Mouse (Mus musculus): ENCODE data around the gene Ccdc190.

The Ccdc190 gene

GRCm38 (mm10) chr1:169928454-169928971, at the start of gene Ccdc190:
Ccdc190 (plus strand) TSS chr1:169928648.
- no peak for DNase-seq

DNA sequence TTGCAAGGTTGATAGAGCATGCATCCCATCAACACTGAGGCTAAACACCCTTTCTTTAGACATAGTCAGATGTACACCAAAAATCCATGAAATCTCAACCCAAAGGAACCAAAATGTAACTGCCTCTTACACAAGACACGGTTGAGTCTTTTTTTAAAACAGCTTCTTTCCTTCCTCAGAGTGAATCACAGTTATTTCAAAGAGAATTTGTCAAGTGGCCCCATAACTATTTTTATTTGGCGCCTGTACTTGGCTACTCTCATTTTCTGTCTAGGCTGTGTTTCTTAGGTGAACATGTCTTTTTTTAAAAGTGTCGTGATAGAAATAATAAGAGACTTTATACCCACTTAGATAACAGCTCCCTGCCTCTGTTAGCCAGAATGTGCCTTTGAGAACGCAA, 49.4 kb upstream of the Ccdc190 start:
- no peak for DNase-seq

- DNase-seq: no peak
Measured at GRCm38 (mm10) chr1:169880181-169880580, 48.3 kb upstream of the Ccdc190 start.

DNA sequence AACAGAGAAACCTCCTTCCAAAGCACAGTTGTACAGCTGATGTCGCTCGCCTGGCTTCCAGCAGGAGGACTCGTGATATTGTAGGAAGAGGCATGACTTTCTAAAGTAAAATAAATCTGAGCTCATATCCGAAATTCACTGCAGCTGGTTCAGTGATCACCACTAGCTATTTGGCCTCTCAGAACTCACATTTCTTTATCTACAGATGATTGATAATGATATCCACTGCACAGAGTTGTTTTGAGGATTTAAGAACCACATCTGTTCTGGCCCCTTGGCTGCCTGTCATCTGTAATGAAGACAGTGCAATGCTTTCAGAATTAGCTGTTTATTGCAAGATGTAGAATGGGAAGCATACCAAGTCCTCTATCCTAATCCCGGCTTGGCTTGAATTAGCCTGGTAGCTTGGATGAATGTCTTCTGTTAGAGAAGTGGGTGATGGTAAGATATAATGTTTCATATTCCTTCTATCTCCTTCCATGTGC, 45.3 kb upstream of the Ccdc190 start:
- peak; percentile 38 for DNase-seq

DNA sequence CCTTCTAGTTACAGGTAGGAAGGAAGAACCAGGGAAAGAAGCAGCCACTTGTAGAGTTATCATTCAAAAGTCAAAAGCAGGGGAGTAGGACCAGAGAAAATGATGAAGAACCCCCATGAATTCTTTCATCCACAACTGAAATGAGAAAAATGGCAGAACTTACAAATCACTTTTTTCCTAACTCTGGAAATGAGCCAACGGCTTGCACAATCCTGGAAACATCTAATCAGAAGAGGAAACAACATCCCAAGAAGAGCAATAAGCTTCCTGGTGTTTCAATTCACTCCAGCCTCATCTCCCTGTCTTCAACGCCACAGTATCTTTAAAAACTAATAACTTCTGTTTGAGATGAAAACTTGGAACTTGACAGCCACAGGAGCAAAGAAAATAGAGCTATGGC, 39.2 kb upstream of the Ccdc190 start:
- no peak for DNase-seq

DNA sequence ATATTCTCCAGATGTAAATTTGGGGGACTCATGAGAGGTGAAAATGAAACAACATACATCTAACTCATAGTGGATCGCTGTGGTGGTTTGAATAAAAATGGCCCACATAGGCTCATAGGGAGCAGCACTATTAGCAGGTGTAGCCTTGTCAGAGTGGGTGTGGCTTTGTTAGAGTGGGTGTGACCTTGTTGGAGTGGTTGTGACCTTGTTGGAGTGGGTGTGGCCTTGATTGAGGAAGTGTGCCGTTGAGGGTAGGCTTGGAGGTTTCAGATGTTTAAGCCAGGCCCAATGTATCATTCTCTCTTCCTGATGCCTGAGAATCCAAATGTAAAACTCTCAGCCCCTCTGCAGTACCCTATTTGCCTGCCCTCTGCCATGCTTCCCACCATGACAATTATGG, 34.5 kb upstream of the Ccdc190 start:
- DNase-seq: no peak

- no peak for DNase-seq
Measured at GRCm38 (mm10) chr1:169895686-169896085, 32.8 kb upstream of the Ccdc190 start.

DNA sequence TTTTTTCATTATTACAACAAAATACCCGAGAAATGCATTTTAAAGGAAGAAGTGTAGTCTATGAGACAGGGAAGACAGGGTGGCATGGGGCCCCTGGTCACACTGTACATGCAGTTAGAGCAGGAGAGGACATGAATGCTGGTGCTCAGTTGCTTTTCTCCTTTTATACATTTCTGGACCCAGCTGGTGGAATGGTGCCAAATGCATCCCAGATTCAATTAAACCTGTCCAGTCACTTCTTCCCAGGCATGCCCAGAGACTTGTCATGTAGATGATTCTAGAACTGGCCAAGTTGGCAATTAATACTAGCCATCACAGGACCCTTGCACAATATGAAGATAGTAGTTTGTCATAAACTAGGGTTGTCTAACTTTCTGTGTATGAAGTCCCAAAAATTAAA, 30.5 kb upstream of the Ccdc190 start:
- DNase-seq: no peak

DNA sequence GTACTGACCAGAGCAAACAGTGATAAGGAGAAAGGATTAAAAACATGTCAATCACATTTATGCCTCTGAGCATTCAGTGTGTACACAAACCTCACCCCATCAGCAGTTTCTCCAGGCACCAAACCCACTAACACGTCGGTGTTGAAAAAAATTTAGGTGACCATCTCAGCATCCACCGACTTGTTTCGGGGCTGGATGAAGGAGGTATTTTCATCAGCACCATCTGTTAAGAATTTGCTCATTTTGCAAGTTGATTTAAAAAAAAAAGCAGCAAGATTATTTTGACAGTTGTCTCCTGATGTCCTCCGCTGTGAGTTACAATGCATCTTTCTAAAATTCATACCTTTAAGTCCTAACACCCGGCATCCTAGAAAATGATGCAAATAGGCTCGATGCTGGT, 29.8 kb upstream of the Ccdc190 start:
- DNase-seq: no peak

DNA sequence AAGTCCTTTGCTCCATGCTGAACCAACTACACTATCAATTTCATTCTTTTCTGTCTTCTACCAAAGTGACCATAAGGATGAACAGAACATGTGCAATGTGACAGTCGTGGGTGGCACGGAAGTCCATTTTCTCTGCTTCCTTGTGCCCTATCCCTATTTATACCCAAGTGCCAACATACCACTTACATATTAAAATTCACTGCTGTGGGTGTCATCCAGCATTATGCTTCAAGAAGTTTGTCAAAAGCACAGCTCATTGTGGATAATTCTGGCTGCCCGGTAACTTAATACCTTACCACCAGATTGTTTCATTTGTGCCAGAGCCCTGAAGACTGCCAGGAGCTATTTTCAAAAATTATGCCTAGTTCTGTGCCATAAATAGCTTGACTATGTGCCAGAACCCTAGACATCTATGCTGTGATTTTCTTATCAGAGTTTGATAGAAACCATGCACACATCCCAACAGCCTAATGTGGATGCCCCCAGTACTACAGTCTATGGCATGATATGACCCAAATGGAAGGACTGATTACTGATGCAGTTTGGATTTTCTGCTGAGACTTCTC, 27.6 kb upstream of the Ccdc190 start:
- DNase-seq: no peak

DNA sequence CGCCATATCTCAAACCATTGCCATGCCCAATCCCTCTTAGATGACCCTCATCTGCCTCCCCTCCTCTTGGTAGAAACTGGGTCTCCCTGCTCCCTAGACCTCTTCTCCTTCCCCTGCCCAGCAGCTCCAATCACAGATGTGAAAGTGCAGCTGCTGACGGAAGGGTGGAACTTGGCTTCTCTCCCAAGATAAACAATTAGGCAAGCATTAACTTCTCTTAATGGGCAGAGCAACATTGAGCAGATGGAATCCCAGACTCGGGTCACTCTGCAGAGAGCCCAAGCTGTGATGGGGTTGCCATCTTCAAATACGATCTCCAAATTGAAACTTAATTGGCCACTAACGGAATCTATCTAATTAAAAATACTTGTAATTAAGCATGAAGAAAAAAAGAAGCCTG, 19.3 kb upstream of the Ccdc190 start:
- no peak for DNase-seq

- no peak for DNase-seq
Measured at GRCm38 (mm10) chr1:169909659-169910058, 18.8 kb upstream of the Ccdc190 start.

DNA sequence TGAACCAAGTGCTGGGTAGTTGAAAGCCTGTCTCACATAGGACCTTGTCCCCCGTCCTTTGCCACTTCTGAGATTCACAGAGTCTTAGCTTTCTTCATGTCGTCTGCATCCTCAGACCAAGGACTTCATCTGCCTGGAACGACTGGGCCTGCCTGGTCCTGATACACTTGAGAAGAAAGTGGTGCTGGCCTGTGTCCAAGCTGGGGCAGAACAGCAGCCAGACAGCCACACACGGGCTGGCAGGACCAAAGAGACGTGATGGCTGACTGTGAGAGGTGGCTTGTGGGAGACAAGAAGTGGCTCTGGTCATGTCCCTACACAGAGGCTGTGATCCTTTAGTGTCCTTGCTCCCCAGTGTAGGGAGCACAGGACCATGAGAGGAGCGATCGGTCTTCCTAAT, 17.7 kb upstream of the Ccdc190 start:
- DNase-seq: no peak

DNA sequence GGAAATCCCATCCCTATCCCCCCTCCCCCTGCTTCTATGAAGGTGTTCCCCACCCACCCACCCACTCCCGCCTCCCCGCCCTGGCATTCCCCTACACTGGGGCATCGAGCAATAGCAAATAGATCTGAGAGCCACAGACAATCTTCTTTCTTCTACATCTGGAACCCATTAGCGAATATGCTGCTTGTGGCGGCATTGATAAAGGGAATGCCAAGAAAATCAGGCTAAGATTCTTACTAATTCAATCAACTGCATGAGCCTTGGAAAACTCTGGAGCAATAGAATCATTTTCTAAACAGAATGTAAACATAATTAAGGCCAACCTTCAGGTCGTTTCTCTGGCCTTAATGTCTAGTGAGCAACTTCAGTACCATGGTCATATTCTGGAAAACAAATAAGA, 16.9 kb upstream of the Ccdc190 start:
- DNase-seq: no peak

GRCm38 (mm10) chr1:169916659-169917058, 11.8 kb upstream of the Ccdc190 start:
- no peak for DNase-seq

DNA sequence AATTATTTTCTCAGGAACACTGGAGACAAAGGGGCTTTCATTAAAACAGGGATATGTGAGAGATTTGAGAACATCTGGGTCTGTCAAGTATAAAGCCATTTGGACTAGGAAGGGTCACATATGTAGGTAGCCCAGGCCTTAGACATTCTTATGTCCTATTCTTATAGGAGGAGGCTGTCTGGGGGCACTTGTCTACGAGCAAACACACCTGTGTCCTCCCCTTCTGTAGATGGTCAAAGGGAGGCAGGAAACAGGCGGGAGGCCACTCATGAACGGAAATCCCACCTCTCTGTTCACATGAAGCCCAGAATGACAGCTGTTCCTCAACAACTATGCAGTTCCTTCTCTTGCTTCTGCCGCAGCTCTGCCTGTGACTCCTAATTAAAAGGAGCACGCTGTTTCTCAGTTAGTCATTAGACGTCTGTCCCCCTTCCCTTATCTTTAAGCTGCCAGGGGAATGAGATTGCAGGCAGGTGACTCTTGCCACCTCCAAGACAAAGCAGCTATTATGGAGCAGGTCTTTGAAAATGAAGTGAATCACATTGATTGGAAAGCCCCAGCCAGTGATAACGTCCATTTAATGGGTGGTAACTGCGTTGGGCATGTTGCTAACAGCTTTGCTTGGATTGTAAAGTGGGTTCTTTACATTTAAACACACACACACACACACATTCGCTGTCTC, 11.2 kb upstream of the Ccdc190 start:
- no peak for DNase-seq

GRCm38 (mm10) chr1:169917998-169918397, 10.4 kb upstream of the Ccdc190 start:
- peak; percentile 78 for DNase-seq

GRCm38 (mm10) chr1:169919211-169919610, 9.2 kb upstream of the Ccdc190 start:
- peak; percentile 79 for DNase-seq

DNA sequence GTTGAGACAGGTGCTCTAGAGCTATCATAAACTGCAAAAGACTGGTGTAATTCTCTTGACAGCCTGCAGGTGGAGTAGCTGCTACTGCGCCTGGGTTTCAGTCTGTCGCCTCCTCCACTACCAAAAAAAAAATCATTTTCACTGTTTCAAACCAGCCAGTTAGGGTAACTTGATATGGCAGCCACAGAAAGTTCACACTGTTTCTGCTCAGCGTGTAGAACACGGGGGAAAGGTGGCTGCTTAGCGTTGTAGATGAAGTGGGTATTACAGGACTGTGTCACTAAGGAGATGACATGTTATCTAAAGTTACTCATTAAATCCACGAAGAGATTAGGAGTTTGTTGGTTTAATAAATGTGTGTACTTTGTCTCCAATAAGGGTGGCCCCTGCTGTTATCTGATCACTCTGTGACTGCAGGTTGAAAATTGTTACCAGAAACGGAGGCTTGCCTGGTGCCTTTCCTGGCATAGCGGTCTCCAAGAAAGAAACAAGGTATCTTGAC, 6.7 kb upstream of the Ccdc190 start:
- no peak for DNase-seq

DNA sequence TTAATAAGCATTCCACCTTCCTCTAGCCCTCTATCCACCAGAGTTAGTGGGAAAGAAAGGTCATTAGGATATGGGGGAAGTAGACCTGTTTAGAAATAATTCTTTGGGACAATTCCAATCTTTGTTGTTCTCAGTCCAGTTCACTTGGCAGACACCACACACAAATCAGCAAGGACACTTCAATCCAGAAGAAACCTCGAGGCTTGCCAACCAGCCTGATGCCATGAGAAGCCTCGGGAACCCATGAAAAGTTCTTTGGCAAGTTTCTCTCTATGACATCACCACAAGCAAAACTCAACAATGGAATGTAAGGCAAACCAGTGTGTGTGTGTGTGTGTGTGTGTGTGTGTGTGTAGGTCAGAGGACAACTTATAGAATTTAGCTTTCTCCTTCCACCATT, 3.9 kb upstream of the Ccdc190 start:
- no peak for DNase-seq

DNA sequence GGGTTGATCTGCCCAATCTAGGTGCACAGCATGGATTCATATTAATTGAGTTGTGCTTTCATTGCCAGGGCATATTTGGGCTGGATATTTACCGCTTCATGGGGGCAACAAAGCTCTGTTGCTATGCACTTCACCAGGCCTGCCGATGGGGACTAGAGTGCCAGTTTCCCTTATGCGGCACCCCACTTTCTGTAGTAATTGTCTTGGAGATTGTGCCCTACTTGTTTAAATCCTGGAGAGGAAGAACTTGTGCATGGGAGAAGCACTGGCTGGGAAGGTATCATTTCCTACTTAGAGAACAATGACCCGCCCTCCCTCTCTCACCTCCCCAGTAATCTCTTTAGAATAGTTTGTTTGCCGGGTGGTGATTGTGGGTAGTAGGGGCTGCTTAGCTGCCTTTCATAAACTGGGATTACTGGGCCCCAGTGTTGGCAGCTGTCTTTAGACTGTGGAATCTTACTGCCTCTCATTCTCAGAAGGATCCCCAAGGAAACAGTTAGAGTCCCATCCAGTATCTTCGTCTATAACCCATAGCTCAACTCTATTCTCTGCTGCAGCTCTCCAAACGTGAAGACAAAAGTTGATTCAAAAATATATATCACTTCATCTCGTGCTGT, 587 bp upstream of the Ccdc190 start:
- no peak for DNase-seq

- no peak for DNase-seq
Measured at GRCm38 (mm10) chr1:169931698-169932097, 3.2 kb downstream of the Ccdc190 start.

DNA sequence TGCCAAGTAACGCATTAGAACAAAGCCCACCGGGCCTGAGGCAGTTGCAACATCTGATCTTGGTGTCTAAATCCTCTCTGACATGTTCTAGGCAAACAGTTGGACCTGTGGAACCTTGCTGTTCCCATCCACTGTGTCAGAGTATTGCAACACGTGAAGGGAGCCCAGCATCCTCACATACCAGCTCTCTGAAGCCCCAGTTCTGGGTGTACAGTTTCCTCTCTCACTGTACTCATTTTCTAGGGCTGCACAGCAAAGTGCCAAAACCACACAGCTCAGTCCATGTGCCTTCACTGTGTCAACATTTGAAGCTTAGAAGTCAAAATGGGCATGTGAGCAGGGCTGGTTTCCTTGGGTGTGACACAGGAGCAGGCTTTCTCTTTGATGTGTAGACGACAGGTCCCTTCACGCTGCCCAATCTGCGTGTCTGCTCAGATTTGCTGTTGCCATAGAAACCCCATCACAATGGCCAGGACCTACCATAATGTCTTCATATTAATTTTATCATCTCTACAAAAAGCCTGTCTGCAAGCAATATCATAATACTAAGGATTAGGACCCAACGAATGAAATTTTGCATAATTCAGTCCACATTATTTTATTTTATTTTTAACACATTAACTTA, 3.8 kb downstream of the Ccdc190 start:
- no peak for DNase-seq
